Mouse (Mus musculus) cerebellum, postnatal 14 days (tissue): ENCODE measurements at regions not wholly inside any gene's neighbourhood (a gene's known extent, or its start where the extent isn't known, plus 50 kb on each side); places are given as distances from the start of the nearest gene placed in this dataset.

Source experiments
- DNase-seq, 2 experiments: peaks; one replicate each; pipeline ENCODE4 v3.0.0; 2021; ENCODE audit warnings: mixed read lengths in 2 of 2

- DNase-seq: no peak
Measured at GRCm38 (mm10) chr3:9884691-9885354, 203.1 kb upstream of the Gm9833 start.

DNA sequence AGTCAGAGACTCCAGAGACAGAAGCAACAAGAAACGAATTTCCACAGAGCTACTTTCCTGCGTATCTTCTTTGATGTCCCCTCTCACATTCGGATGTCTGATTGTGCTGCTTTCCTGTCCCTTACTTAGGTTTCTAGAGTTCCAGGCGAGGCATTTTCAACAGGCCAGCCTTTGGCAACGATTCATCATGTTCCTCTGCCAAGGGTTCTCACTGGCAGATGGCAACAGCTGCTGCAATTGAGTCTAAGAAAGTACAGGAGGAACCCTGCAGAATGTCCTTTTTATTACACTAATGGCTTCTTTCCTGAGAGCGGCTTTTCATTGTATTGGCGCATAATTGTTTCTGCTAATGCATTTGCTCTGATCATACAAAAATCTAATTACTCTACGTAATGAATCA, 202.3 kb upstream of the Gm9833 start:
- peak; percentile 70 to 79 for DNase-seq

DNA sequence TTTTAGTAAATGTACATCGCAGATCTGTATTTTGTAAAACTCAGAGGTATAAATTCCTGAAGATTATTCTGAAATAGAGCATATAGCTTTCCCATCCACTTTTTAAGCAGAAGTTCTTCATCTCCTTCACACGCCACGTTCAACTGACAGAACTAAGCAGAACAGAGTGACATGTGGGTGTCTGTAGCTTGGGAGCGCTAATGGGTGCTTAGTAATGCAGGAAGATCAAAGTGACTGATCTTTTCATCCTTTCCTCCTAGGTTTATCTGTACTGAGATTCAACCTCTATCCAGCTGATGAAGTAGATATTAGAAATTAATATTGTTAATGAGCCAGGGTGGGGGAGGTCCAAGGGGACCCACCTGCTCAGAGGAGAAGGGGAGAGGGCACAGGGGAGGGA, 201.8 kb upstream of the Gm9833 start:
- DNase-seq: no peak

- no peak for DNase-seq
Measured at GRCm38 (mm10) chr3:9886765-9887626, 200.9 kb upstream of the Gm9833 start.

GRCm38 (mm10) chr3:9887627-9887994, 200.3 kb upstream of the Gm9833 start:
- no peak for DNase-seq

DNA sequence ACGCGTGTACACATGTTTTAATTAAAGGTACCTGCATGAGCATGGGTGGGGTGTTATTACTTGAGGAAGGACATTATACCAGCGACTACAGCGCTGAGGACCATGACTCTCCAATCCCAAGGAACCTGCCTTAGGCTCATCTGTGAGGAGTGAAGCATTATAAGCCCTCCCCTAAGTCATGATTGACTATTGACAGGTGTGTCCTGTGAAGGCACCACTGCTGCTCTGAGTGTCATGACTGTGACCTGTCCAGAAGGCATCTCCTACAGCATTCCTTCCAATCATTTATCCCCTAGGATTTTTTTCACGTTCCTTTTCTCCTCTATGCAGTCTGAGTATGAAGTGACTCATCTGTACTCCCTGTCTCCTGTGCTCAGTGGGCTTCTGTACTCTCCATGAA, 199.9 kb upstream of the Gm9833 start:
- no peak for DNase-seq

- DNase-seq: no peak
Measured at GRCm38 (mm10) chr3:9892884-9893494, 194.9 kb upstream of the Gm9833 start.

- DNase-seq: no peak
Measured at GRCm38 (mm10) chr3:9895396-9896135, 192.3 kb upstream of the Gm9833 start.

DNA sequence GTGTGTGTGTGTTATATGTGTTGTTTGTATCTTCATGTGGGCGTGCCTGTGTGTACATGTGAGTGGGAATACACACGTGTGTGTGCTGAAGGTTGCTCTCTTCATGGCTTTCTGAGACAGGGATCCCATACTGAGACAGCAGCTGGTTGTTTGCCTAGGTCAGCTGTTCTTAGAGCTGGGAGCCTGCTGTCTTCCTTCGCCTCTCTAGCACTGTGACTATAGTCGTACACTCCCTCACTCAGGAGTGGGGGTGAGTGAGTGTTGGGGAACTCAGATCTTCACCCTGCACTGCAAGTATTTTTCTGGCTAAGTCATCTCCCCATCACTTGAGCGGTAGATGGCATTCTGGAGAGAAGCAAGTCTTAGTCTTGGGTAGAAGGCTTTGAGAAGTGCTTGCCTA, 191.6 kb upstream of the Gm9833 start:
- no peak for DNase-seq

- DNase-seq: no peak
Measured at GRCm38 (mm10) chr3:9901663-9902062, 186.2 kb upstream of the Gm9833 start.

GRCm38 (mm10) chr3:9913357-9913756, 174.6 kb upstream of the Gm9833 start:
- no peak for DNase-seq

GRCm38 (mm10) chr3:9916538-9917106, 171.3 kb upstream of the Gm9833 start:
- DNase-seq: no peak

DNA sequence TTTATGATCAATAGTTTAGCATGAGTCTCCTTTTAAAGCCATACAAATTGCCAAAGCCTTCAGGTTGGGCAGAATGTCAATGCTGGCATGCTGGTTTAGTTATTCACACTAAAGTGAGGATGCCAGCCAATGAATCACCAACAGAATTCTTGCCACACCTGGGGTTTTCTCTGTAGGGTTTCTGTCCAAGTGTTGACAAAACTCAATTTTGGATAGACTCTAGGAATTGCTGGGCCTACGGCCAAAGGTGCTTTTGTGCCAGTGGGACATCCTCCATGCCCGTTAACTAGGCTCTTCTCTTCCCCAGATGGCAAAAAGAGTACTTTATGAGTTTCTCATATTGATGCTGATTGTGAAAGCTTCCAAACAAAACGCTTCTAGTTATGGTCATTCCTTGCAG, 167.6 kb upstream of the Gm9833 start:
- peak; percentile 80 to 87 for DNase-seq

DNA sequence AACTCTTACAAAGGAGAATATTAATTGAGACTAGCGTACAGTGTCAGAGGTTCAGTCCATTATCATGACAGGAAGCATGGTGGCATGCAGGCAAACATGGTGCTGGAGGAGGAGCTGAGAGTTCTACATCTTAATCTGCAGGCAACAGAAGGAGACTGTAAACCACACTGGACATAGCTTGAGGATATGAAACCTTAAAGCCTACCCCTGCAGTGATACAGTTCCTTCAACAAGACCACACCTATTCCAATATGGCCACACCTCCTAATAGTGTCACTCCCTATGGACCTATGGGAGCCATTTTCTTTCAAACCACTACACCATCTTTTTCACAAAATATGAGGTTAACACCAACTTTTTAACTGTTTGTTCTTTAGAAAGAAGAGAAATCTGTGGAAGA, 166.2 kb upstream of the Gm9833 start:
- no peak for DNase-seq

DNA sequence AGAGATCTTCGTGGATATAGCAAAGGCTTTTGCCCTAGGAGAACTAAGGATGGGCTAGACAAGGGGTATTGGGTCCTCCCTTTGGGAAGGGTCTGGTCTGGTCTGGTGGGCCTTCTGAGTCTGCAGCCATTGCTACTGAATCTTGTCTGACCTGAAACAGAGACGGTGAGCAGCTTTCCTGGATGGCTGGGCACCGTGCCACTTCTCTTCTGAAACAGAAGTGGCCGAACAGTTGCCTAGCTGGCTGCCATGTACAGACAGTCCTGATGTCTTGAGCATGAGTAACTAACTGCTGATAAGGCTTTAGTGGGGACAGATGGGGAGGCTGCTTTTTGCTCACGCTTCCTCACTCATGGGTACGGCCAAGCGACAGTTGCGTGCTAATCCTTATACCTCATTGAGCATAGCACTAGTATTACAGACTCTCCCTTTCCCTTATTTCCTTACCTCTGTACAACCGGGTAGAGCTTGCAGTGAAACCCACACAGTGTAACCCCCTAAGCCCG, 165.3 kb upstream of the Gm9833 start:
- DNase-seq: peak; percentile 54 to 77

GRCm38 (mm10) chr3:9924630-9925029, 163.3 kb upstream of the Gm9833 start:
- no peak for DNase-seq

DNA sequence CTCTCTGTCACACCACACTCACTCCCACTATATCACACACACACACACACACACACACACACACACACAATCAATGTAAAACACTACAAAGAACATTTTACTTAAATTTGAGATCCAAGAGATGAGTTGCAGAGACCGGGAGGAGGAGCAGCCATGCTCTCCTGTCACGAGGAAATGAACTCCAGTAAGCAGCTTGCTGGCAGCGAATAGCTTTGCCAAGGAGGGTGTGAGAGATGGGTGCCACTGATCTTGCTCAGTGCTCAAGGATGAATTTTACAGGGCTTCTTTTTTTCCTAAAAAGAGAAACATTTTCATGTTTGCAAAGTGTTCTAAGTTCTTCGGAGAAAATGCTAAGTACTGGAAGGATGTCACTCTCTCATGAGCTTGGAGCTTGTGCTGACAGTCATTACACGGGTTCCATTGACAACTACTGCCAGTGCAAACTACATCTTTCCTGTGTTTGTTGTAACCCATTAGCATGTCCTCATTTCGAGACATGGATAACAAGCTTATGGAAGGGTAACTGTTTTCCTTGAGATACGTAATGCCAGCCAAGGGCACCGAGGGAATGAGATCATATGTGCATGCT, 151.0 kb upstream of the Gm9833 start:
- no peak for DNase-seq

GRCm38 (mm10) chr3:9938651-9939050, 149.3 kb upstream of the Gm9833 start:
- DNase-seq: peak in 1 of 2 experiments; percentile 44

GRCm38 (mm10) chr3:9942631-9943030, 145.3 kb upstream of the Gm9833 start:
- DNase-seq: no peak

DNA sequence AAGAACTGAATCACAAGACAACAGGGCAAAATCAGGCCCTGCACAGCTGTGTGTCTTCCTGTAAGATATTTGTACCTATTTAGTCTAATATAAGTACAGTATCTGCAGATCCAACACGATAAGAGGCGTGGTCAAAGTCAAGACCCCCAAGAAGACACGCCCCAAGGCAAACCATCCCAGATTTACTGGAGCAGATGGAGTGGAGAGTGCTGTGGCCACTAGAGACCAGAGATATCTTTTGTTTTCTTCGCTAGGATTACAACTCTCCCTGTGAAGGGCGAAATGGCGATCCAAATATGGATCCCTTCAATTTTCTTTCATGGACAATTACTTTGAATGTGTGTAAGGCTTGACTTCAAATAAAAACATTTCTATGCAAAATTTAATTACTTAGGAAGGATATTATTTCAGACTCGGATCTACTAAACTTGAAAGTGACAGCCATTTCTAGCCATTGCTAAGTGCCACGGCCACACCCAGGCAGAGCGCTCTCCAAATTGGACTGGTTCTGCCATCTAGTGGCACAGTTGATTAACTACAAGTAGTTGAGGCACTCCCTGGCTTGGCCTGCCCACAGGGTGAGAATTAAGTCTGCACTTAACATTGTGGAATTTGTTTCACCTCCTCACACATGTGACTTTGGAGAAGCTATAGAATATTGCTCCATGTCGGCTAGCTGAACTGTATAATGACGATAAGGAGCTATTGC, 140.4 kb upstream of the Gm9833 start:
- DNase-seq: peak; percentile 82 to 85

- DNase-seq: no peak
Measured at GRCm38 (mm10) chr3:9948114-9948513, 139.8 kb upstream of the Gm9833 start.

GRCm38 (mm10) chr3:9957870-9958269, 130.0 kb upstream of the Gm9833 start:
- DNase-seq: no peak
